Mouse (Mus musculus) hindbrain, postnatal 0 days (tissue): Measurements from ENCODE around the gene Hivep2. TPM values are rescaled to one million over a fixed set of nuclear protein-coding genes. Genes with fewer than 3 reads are reported as not detected.

Experiments
- ATAC-seq: fragments of 200-750 bp; cut with Nextera tagmentation; 2 replicates; pipeline ENCODE4 v1.8.0; 2017; ENCODE audit warnings: mild to moderate bottlenecking, moderate TSS enrichment, moderate library complexity
- DNase-seq: peaks from one replicate; pipeline ENCODE4 v3.0.0-alpha.2; 2015; ENCODE audit warnings: low spot score
- H3K27ac ChIP-seq: fragments of 300-500 bp; sonication (generic); 2 replicates; pipeline ENCODE4 v1.5.1; 2014; ENCODE audit warnings: mild to moderate bottlenecking
- H3K27me3 ChIP-seq: fragments of 300-500 bp; sonication (generic); 2 replicates; pipeline ENCODE4 v1.6.1; 2014; ENCODE audit warnings: low read length, mixed read lengths; ENCODE audit not compliant: insufficient read depth
- H3K36me3 ChIP-seq: fragments of 300-500 bp; sonication (generic); 2 replicates; pipeline ENCODE4 v1.6.1; 2014; ENCODE audit warnings: low read length, mixed read lengths; ENCODE audit not compliant: insufficient read depth
- H3K4me1 ChIP-seq: fragments of 300-500 bp; sonication (generic); 2 replicates; pipeline ENCODE4 v1.6.1; 2014; ENCODE audit warnings: antibody characterized with exemption, low read length, mixed read lengths; ENCODE audit not compliant: insufficient read depth
- H3K4me2 ChIP-seq: fragments of 300-500 bp; sonication (generic); 2 replicates; pipeline ENCODE4 v1.6.1; 2014; ENCODE audit warnings: low read depth, mild to moderate bottlenecking, low read length, moderate library complexity, mixed read lengths
- H3K4me3 ChIP-seq: fragments of 300-500 bp; sonication (generic); 2 replicates; pipeline ENCODE4 v1.5.1; 2014; ENCODE audit warnings: low read length
- H3K9ac ChIP-seq: fragments of 300-500 bp; sonication (generic); replicated peaks from 2 replicates; pipeline ENCODE4 v1.6.1; 2014; ENCODE audit warnings: mild to moderate bottlenecking, low read length, moderate library complexity, mixed read lengths
- H3K9me3 ChIP-seq: fragments of 300-500 bp; sonication (generic); 2 replicates; pipeline ENCODE4 v1.6.1; 2016; ENCODE audit warnings: low read length, mixed read lengths
- CTCF ChIP-seq: IDR thresholded peaks from 2 replicates; pipeline ENCODE4 v1.5.1; 2016; ENCODE audit warnings: antibody characterized with exemption, control low read depth, low read depth
- WGBS: fragments of 180-500 bp; shearing (Covaris S2); extraction: QIAGEN DNeasy Blood & Tissue Kit; methylation state at CpG from one replicate; pipeline ENCODE4 v1.1.7; 2014; 5-methylcytosine and 5-hydroxymethylcytosine counted together
- polyA plus RNA-seq: library from polyadenylated mRNA; unstranded; fragments of >200 nt; fragmentation: Nextera tagmentation; extraction: Ambion mirVana; gene quantifications from 2 replicates; pipeline ENCODE4 v1.2.1, GENCODE M21; 2015
- total RNA-seq: library from RNA; depleted of rRNA; stranded (reverse); fragments of >200 nt; gene quantifications from 2 replicates; pipeline ENCODE4 v1.2.3, GENCODE M21; 2014

The Hivep2 gene
- total and polyA plus RNA-seq, 2 experiments from 2014 or later = 13.6 to 43.5 TPM

- TF ChIP-seq CTCF = no peak
- peak overlapping the region; percentile 49; the same call in 1 of the 2 replicates for H3K27ac ChIP-seq
- H3K9ac ChIP-seq = no peak overlapping the region
- H3K4me3 ChIP-seq = no peak overlapping the region
- DNase-seq = no peak
- ATAC-seq = no peak
- no peaks in the 10 kb centered on the region for H3K9me3 ChIP-seq
- H3K36me3 ChIP-seq = no peaks in the 10 kb centered on the region
- H3K27me3 ChIP-seq = no peaks in the 10 kb centered on the region
- 93% methylated on average over 11 of the region's 11 CpGs for WGBS
- H3K4me2 ChIP-seq = no peak overlapping the region
- H3K4me1 ChIP-seq = peaks cover 22% of the 10 kb centered on the region
These were observed 92.1 kb downstream of the Hivep2 start for GRCm38 (mm10) chr10:14057841-14058605.

- Histone ChIP-seq H3K27me3 (no peaks in the 10 kb centered on the region), H3K9ac (no peak overlapping the region), H3K27ac (no peak overlapping the region), H3K4me2 (no peak overlapping the region), H3K9me3 (no peaks in the 10 kb centered on the region), H3K4me3 (no peak overlapping the region), H3K4me1 (peaks cover 22% of the 10 kb centered on the region), H3K36me3 (no peaks in the 10 kb centered on the region)
- ATAC-seq = no peak
- no peak for TF ChIP-seq CTCF
- WGBS = 87% methylated on average over 2 of the region's 2 CpGs
- no peak for DNase-seq
These were observed 92.9 kb downstream of the Hivep2 start for GRCm38 (mm10) chr10:14058742-14059141.

- Histone ChIP-seq H3K4me2 (no peak overlapping the region), H3K27ac (no peak overlapping the region), H3K27me3 (no peaks in the 10 kb centered on the region), H3K9ac (no peak overlapping the region), H3K36me3 (no peaks in the 10 kb centered on the region), H3K4me1 (peaks cover 22% of the 10 kb centered on the region), H3K4me3 (no peak overlapping the region), H3K9me3 (no peaks in the 10 kb centered on the region)
- ATAC-seq (no peak), DNase-seq (no peak)
- 95% methylated on average over 2 of the region's 2 CpGs for WGBS
- TF ChIP-seq CTCF = no peak
These were observed 93.7 kb downstream of the Hivep2 start for GRCm38 (mm10) chr10:14059581-14059980.

- Histone ChIP-seq H3K4me3 (no peak overlapping the region), H3K36me3 (no peaks in the 10 kb centered on the region), H3K9me3 (no peaks in the 10 kb centered on the region), H3K27me3 (no peaks in the 10 kb centered on the region), H3K27ac (no peak overlapping the region), H3K4me1 (peaks cover 22% of the 10 kb centered on the region), H3K9ac (no peak overlapping the region), H3K4me2 (no peak overlapping the region)
- TF ChIP-seq CTCF = no peak
- 81% methylated on average over 2 of the region's 2 CpGs for WGBS
- DNase-seq (no peak), ATAC-seq (no peak)
These were observed 94.4 kb downstream of the Hivep2 start for GRCm38 (mm10) chr10:14060302-14060701.

- no peak for TF ChIP-seq CTCF
- Histone ChIP-seq H3K4me2 (no peak overlapping the region), H3K4me3 (no peak overlapping the region), H3K9ac (no peak overlapping the region), H3K27me3 (no peaks in the 10 kb centered on the region), H3K9me3 (no peaks in the 10 kb centered on the region), H3K27ac (no peak overlapping the region), H3K36me3 (no peaks in the 10 kb centered on the region), H3K4me1 (no peaks in the 10 kb centered on the region)
- 88% methylated on average over 4 of the region's 4 CpGs for WGBS
- ATAC-seq (no peak), DNase-seq (no peak)
These were observed 97.4 kb downstream of the Hivep2 start for GRCm38 (mm10) chr10:14063226-14063625.

- Histone ChIP-seq H3K27me3 (no peaks in the 10 kb centered on the region), H3K9me3 (no peaks in the 10 kb centered on the region), H3K9ac (no peak overlapping the region), H3K4me2 (no peak overlapping the region), H3K4me1 (no peaks in the 10 kb centered on the region), H3K36me3 (no peaks in the 10 kb centered on the region), H3K27ac (no peak overlapping the region), H3K4me3 (no peak overlapping the region)
- ATAC-seq = no peak
- no peak for DNase-seq
- no peak for TF ChIP-seq CTCF
- WGBS = 64% methylated on average over 15 of the region's 15 CpGs
These were observed 99.0 kb downstream of the Hivep2 start for GRCm38 (mm10) chr10:14064759-14065395.

- no peak for TF ChIP-seq CTCF
These were observed 101.9 kb downstream of the Hivep2 start for GRCm38 (mm10) chr10:14067802-14068201.

More at GRCm38 (mm10) chr10:14067802-14068201, 101.9 kb downstream of the Hivep2 start:
- H3K27me3 ChIP-seq = no peaks in the 10 kb centered on the region
- DNase-seq = no peak
- H3K4me1 ChIP-seq = no peaks in the 10 kb centered on the region
- no peak overlapping the region for H3K27ac ChIP-seq
- no peak overlapping the region for H3K4me3 ChIP-seq
- H3K9ac ChIP-seq = no peak overlapping the region
- H3K36me3 ChIP-seq = no peaks in the 10 kb centered on the region
- no peaks in the 10 kb centered on the region for H3K9me3 ChIP-seq
- ATAC-seq = no peak
- 77% methylated on average over 4 of the region's 4 CpGs for WGBS
- H3K4me2 ChIP-seq = no peak overlapping the region
